Mouse (Mus musculus) layer of hippocampus, adult 8-10 months (tissue): Measurements from ENCODE around the gene Dnajb8. TPM values are rescaled to one million over a fixed set of nuclear protein-coding genes. Genes with fewer than 3 reads are reported as not detected.

Experiments used
- DNase-seq, 2 experiments: peaks; one replicate each; pipeline ENCODE4 v3.0.0; 2022; ENCODE audit warnings: low spot score in 2 of 2
- total RNA-seq, 4 experiments: library from RNA; stranded (reverse); gene quantifications; 2 replicates each; pipeline ENCODE4 v1.2.4; 2022

Dnajb8 gene
- total RNA-seq, 4 experiments from 2014 or later, result not detected

- no peak for DNase-seq
Measured at GRCm38 (mm10) chr6:88227537-88227936, 5.5 kb downstream of the Dnajb8 start.

- DNase-seq, result no peak
Measured at GRCm38 (mm10) chr6:88229221-88229620, 7.2 kb downstream of the Dnajb8 start.

GRCm38 (mm10) chr6:88231821-88232220, 9.8 kb downstream of the Dnajb8 start:
- DNase-seq, result no peak

- no peak for DNase-seq
Measured at GRCm38 (mm10) chr6:88232221-88232620, 10.2 kb downstream of the Dnajb8 start.

GRCm38 (mm10) chr6:88233996-88234395, 11.9 kb downstream of the Dnajb8 start:
- DNase-seq, result no peak

DNA sequence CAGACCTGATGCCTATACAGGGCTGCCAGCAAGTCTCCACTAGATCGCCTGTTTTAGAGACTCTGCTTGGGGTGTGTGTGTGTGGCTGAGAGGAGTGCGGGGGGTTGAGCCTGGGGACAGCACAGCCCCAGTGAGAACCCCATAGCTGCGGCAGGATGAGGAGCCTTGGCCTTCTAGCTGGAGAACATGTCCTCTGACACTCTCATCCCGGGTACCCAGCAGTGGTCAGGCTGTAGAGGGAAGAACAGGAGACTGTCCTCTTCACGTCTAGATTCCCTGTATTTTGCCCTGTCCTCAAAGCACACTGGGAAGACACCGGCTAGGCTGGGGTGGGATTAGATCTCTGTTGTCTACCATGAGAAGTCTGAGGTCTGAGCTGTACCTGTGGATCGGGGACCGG, 13.4 kb downstream of the Dnajb8 start:
- no peak for DNase-seq

GRCm38 (mm10) chr6:88235983-88236382, 13.9 kb downstream of the Dnajb8 start:
- DNase-seq, result no peak

- no peak for DNase-seq
Measured at GRCm38 (mm10) chr6:88236513-88236912, 14.4 kb downstream of the Dnajb8 start.

- DNase-seq, result peak in 1 of 2 experiments; percentile 25
Measured at GRCm38 (mm10) chr6:88242604-88243003, 20.5 kb downstream of the Dnajb8 start.

GRCm38 (mm10) chr6:88249231-88249630, 27.2 kb downstream of the Dnajb8 start:
- DNase-seq, result no peak

DNA sequence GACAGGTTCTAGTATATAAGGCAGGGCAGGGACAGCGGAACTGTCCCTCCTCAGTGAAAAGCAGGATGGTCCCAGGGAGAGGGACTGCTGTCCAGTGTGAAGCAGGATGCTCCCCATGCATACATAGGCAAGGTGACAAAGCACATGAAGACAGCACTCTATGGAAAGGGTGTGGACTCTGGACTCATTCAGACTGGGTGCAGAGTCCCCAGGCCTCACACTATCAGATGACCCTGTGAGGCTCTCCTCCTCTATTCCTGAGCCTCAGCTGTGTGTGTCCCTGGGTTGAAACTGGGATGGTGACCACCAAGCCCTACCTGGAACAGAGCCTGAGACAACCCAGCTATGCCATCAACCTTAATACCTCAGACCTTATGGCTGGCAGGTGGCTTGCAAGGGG, 29.3 kb downstream of the Dnajb8 start:
- DNase-seq, result no peak

DNA sequence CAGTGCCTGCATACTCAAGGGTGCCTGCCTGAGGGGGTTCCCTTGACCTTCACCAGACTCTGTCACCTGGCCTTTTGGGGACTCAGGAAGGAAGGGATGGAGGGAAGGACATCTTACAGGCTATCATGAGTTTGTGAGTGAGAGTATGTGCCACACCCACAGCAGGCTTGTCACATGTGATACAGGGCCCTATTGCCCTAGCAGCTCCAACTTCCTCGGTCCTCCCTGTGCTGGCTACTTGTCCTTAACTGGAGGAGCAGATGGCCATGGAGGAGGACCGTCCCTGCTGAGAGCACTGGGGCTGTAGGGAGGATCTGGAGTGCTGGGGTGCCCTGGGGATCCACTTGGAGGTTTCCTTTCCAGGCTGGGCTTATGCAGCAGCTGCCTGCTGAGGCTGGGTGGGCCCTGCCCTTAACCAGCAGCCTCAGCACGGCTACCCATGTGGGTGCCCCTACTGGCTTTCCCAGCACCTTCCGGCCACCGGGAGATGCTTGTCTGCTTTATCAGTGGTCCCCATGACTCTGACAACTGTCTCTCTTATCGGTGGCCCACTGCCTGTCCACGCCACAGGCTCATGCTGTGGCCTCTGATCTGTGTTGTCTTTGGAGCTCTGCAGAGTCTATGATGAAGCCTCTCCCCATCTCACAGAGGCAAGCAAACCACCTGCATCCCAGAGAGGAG, 29.9 kb downstream of the Dnajb8 start:
- DNase-seq, result no peak

GRCm38 (mm10) chr6:88254082-88254481, 32.0 kb downstream of the Dnajb8 start:
- DNase-seq, result no peak

- no peak for DNase-seq
Measured at GRCm38 (mm10) chr6:88255435-88255834, 33.4 kb downstream of the Dnajb8 start.

DNA sequence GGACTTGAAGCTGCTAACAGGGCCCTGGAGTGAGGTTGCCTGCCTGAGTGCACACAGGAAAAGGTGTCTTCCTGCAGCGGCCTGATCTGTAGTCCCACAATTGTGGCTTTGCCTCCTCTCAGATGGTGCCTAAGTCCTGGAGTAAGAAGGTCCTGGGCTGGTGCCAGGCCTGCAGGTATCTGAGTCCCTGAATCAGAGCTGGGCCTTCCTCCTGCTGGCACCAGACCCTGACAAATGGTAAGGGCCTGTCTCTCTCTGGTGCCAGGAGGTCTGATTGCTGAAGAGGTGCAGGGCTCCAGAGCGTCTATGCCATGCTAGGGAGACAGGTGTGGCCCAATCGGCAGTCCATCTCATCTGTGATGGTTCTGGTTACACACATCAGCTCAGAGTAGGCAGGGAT, 37.6 kb downstream of the Dnajb8 start:
- DNase-seq, result no peak

DNA sequence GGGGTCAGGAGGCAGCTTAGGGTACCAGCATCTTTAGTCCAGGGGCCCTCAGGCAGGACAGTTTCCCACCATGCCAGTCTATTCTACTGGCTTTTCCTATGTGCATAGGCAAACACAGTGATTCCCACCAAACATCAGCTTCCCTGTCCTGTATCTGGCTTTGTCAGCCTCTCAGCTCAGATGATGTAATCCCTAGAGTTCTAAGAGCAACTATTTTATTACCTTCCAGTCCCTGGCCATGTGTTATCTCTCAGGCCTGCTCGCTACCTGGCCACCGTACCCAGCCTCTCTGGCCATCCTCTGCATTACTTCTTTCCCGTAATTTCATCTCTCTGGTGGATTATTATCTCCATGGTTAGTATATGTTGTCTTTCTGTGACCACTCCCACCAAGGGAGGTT, 38.6 kb downstream of the Dnajb8 start:
- DNase-seq, result no peak

DNA sequence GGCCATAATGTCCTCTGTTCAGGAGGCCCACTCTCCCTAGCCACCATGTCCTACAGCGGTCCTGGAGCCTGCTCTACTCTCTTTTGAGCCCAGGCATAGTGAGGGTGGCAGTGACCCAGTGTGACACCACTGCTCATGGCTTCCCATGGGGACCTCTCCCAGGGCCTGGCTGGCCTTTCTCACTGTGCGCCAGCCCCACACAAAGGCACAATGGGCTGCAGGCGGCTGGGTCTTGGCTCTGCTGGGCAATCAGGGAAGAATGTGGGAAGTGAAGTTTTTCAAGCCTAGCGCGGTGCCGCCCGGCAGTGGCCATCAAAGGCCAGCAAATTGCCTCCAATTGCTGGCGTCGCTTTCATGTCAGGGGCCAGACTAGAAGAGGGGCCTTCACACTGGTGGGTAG, 40.1 kb downstream of the Dnajb8 start:
- DNase-seq, result peak; percentile 37 to 41

GRCm38 (mm10) chr6:88265355-88265754, 43.3 kb downstream of the Dnajb8 start:
- DNase-seq, result no peak

DNA sequence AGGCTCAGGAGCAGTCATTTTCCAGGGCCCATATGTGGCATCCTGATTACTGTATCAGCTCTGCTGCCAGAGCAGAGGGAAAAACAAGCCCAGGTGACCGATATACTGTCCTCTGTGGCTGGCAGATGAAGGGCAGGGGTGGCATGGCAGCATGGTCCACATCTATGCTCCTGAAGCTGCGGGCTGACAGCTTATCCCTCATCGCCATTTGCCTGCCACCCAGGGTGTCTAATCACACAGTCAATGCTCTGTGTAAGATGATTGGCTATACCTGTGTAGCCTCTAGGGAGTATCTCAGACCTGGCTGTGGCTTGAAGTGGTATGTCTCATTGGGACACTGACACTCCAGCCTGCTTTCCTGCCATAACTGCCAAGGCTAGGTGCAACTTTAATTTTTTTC, 44.0 kb downstream of the Dnajb8 start:
- no peak for DNase-seq

GRCm38 (mm10) chr6:88267068-88267467, 45.0 kb downstream of the Dnajb8 start:
- DNase-seq, result no peak

DNA sequence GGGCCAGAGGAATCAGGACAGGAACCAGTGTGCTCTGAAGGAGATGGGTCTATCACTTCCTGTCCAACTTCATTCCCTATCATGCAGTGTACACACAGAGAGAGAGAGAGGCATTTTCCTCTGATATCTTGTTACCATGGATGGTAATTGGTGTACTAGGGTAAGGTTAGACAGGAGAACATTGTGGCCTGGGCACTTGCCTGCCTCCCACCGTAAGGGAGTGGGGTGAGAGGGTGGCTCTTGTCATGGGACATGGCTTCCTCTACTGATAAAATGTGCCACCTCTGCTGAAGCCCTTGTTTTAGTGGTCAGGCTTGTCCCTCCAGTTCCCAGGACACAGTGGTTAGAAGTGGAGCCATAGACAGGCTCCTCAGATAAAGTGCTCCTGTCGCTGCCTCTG, 45.9 kb downstream of the Dnajb8 start:
- DNase-seq, result no peak

GRCm38 (mm10) chr6:88274623-88275022, 52.6 kb downstream of the Dnajb8 start:
- no peak for DNase-seq

DNA sequence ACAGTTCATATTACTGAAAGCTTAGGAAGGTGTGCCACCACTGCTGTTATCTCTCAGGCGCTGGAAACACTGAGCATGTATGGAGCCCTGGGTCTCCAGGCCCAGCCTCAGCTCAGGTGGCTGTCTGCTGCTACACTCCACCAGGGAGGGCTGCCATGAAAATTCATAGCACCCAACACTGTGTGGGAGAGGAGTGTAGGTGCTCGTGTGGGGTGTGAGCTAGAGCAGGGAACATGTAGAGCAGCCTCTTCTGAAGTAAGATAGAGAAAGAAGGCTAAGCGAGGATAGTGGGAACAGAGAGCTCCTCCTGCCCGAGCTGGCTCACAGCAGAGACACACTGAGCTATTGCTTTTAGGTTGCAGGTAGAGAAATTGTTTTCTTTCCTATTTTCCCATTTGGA, 54.2 kb downstream of the Dnajb8 start:
- DNase-seq, result no peak

- DNase-seq, result no peak
Measured at GRCm38 (mm10) chr6:88277242-88277641, 55.2 kb downstream of the Dnajb8 start.
